Mouse (Mus musculus) thymus, adult 2 months (tissue): ENCODE measurements around the gene Klhl2.

Experiments
- CTCF ChIP-seq: fragments of 200-500 bp; IDR thresholded peaks from 2 replicates; pipeline ENCODE4 v1.5.1; 2012; ENCODE audit warnings: mild to moderate bottlenecking, control low read depth, low read length, moderate library complexity, borderline replicate concordance; ENCODE audit not compliant: control insufficient read depth, poor library complexity, insufficient read depth; ENCODE audit errors: extremely low read depth
- POLR2A ChIP-seq: fragments of 200-500 bp; IDR thresholded peaks from 2 replicates; pipeline ENCODE4 v1.6.1; 2012; ENCODE audit warnings: mild to moderate bottlenecking, low read length, control low read depth, moderate library complexity; ENCODE audit not compliant: control insufficient read depth, poor library complexity, insufficient read depth; ENCODE audit errors: extremely low read depth

- TF ChIP-seq POLR2A = no peak
- TF ChIP-seq CTCF = no peak
Measured at GRCm38 (mm10) chr8:64738916-64739315, 110.9 kb downstream of the Klhl2 start.
